Mouse (Mus musculus): ENCODE data around the gene Epsti1.

Gene Epsti1

DNA sequence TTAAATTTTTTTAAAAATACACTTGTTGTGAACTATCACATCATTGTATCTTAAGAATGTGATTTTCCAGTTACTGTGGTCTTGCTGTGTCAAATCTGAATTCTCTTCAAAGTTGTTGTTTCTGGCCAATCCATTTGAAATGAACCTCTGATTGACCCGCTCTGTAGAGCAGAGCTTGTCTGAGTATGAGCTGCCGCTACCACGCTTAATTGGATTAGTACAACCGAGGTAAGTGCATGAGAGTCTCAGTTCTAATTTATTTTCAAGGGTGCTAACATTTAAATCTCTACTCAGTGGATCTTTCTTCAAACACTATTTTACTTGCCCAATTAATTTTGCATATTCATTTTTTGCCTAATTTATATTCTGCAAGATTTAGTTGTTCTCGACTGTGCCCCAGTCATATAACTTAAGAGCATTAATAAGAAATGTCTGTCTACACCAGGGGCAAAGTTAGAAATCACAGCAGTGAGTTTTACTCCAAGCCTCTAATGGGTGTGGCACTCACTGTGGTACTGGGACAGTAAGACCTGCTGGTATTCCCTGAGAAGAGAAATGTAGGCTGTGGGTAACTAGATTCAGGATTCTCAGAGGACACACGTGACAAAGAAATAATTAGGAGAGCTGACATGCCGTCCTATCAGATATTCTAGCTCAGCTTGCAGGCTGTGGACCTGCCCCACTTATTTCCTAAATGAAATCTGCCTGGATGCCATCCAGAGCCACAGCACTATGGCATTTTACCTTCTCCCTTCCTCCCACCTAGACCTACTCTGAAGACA is 111.7 kb downstream of the Epsti1 start:
- no peak for DNase-seq

DNA sequence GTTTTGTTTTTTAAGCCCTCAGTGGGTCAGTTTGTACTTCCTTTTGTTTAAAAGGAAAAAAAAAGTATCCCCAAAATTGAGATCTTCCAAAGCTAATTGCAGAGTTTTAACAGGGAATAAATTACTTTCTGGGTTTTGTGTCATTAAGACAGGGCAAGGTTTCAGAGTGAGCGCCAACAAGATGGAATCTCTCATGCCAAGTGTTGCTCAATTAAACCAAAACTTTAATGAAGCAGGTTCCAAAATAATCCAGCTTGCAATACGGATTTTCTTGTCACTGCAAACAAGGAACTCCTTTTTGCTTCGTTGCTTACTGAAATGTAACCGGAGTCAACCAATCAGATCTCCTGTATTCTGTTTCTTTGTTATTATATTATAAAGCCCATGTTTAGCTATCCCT is 112.4 kb downstream of the Epsti1 start:
- DNase-seq: no peak

DNA sequence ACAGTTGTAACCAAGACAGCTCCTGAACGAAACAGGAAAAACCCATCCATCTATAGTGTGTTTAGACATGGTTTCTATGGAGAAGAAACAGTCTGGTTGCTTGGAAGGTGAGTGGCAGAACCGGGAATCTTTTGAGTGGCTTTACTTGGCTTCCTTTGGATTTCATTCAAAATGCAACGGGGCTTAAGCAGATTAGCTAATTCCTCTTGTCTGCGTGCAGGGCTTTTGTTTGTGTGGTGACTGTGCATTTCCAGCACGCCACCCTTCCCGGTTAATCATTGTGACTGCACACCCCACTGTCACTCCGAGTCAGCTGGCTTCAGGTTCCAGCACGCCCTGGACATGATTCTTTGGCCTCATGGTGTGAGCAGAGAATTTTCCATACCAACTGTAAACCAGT is 115.9 kb downstream of the Epsti1 start:
- no peak for DNase-seq

DNA sequence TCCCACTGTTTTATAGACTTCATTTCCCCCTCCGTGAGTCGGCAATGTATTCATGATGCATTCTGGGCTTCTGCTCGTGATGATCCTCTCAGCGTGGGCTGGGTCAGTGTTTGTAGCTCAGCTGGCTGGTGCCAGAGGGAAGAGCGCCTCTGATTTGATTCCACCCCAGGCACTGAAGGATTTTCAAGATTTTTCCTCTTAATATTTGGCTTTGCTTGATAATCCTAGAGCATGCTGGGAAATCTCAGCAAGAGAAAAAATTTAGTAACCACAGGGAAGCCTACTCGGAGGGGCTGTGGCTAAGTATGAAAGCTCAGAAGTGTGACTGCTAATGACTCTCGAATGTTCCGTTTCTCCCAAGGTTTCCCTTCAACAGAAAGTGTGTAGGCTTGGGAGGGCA is 134.8 kb downstream of the Epsti1 start:
- no peak for DNase-seq

DNA sequence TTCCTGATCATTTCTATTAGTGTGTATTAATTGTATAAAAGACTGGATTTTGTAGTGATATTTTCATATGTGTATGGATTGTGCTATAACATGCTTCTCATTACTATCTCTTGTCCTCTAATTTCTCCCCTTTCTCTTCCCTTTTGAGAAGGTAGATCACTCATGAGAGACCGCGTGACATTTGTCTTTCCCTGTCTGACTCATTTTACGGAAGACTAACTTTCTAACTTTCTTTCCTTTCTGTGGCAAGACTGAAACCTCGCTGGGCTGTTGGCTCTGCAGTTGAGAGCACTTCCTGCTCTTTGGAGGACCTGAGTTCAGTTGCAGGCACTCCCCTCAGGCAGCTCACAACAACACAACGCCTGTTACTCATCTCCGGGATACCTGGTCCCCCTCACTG is 136.6 kb downstream of the Epsti1 start:
- DNase-seq: no peak

DNA sequence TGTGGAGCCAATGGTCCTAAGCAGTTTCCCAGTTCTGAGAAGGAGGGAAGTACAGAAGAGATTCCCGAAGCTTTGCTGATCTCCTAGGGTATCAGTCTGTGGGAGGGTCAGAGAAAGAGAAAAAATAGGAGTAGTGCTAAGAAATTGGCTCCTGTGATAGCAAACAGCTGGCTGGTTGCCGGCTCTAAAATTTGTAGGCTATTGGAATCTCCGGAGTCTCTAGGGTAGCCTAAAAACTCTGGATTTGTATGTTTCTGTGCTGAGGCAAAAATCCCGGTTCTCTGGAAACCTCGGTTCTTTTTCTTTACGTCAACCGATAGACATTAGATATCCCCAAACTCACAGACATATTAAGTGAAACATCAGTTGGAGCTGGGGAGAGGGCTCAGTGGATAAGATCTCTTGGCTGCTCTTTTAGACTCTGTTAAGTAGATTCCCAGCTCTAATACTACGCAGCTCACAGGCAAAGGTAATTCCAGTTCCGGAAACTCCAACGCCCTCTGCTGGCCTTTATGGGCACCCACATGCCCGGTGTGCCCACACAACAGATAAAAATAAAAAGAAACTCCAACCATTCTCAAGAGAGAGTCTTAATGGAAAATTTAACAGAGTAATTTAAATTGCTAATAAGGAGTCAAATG is 138.0 kb downstream of the Epsti1 start:
- no peak for DNase-seq

DNA sequence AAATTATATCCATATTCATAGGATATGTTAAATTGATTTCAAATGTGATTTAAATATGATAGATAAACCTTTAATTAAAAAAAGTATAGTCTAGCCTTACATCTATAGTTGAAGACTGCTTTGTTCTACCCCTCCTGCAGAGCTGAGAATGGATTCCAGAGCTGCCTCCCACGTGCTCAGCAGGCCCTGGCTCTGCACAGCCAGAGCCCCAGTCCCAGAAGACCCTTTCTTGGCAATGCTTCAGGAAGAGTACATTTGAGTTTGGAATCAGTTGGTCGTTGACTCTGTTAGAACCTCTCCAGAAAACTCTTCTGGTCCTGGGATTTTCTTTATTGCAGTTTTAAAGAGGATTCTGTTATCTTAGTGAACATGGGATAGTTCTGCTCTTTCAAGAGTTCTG is 139.0 kb downstream of the Epsti1 start:
- DNase-seq: no peak

DNA sequence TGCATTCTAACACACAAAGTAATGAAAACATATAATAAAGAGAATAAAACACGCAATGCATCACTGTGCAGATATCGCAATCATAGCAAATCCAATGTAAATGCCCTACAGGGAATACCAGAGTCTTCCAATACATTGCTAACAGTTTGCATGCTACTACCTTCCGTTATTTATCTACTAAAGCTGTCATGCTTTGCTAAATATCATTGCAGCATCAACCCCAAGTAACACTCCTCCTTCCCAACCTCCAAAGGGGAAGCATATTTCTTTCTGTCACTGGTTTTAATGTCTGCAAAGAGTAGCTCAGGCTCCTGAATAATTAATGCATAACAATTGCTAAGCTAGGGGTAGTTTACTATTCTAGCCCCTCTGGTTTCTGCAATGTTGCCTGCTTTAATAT is 144.2 kb downstream of the Epsti1 start:
- no peak for DNase-seq

DNA sequence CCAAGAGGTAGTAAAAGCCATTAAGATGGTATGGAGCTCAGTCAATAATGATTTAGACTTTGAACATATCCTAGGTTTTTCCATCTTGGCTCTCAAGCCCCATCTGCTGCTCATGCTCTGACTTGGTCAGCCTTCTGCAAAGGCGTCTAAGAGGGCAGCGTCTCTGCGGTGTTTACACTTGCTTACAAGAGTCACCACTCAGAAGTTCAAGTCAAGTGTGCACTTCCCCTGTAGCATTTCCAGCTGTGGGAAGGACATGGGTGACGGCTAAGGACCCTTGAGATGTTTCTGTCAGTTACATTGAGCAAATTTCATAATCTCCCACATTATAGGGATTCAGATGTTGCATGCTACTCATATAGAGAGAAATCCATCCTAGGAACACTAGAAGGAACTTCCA is 144.6 kb downstream of the Epsti1 start:
- no peak for DNase-seq
